Mouse (Mus musculus): ENCODE data around the gene Aldh1l1. TPM values are rescaled to one million over a fixed set of nuclear protein-coding genes. Genes with fewer than 3 reads are reported as not detected.

Gene Aldh1l1
- polyA plus RNA-seq, 1 experiment = 53.6 TPM

- WGBS = 29% methylated on average over 7 of the region's 7 CpGs
- Histone ChIP-seq H3K4me3 (ENCODE audit: low read depth, low read length) (no peak overlapping the region), H3K4me1 (ENCODE audit: control insufficient read depth, insufficient read depth, insufficient read length, low read length) (peaks cover 14% of the 10 kb centered on the region), H3K36me3 (ENCODE audit: control insufficient read depth, insufficient read depth, low read length) (no peaks in the 10 kb centered on the region), H3K27ac (ENCODE audit: insufficient read depth, low read depth, low read length) (no peak overlapping the region), H3K27me3 (ENCODE audit: control insufficient read depth, insufficient read depth, low read length) (no peaks in the 10 kb centered on the region)
- no peak for TF ChIP-seq POLR2A (IDR thresholded peaks at IDR 0.05; ENCODE audit: low read depth, low read length)
- TF ChIP-seq CTCF (IDR thresholded peaks at IDR 0.05; ENCODE audit: extremely low read depth, insufficient read length, insufficient replicate concordance, low read depth, low read length) = peak; percentile 83; the same call in 1 of the 2 replicates
These were observed 120.3 kb downstream of the Aldh1l1 start for GRCm38 (mm10) chr6:90606538-90606937.

GRCm38 (mm10) chr6:90607196-90607595, 121.0 kb downstream of the Aldh1l1 start:
- H3K4me3 ChIP-seq (ENCODE audit: low read depth, low read length) = no peak overlapping the region
- H3K27me3 ChIP-seq (ENCODE audit: control insufficient read depth, insufficient read depth, low read length) = no peaks in the 10 kb centered on the region
- no peak for TF ChIP-seq POLR2A (IDR thresholded peaks at IDR 0.05; ENCODE audit: low read depth, low read length)
- peak; percentile 95; the same call in 1 of the 2 replicates for TF ChIP-seq CTCF (IDR thresholded peaks at IDR 0.05; ENCODE audit: extremely low read depth, insufficient read length, insufficient replicate concordance, low read depth, low read length)
- peaks cover 12% of the 10 kb centered on the region for H3K4me1 ChIP-seq (ENCODE audit: control insufficient read depth, insufficient read depth, insufficient read length, low read length)
- no peaks in the 10 kb centered on the region for H3K36me3 ChIP-seq (ENCODE audit: control insufficient read depth, insufficient read depth, low read length)
- WGBS = 12% methylated on average over 5 of the region's 5 CpGs
- H3K27ac ChIP-seq (ENCODE audit: insufficient read depth, low read depth, low read length) = no peak overlapping the region

- Histone ChIP-seq H3K27me3 (ENCODE audit: control insufficient read depth, insufficient read depth, low read length) (no peaks in the 10 kb centered on the region), H3K4me3 (ENCODE audit: low read depth, low read length) (no peak overlapping the region), H3K27ac (ENCODE audit: insufficient read depth, low read depth, low read length) (no peak overlapping the region), H3K36me3 (ENCODE audit: control insufficient read depth, insufficient read depth, low read length) (no peaks in the 10 kb centered on the region), H3K4me1 (ENCODE audit: control insufficient read depth, insufficient read depth, insufficient read length, low read length) (peaks cover 12% of the 10 kb centered on the region)
- no peak for TF ChIP-seq POLR2A (IDR thresholded peaks at IDR 0.05; ENCODE audit: low read depth, low read length)
- no peak for TF ChIP-seq CTCF (IDR thresholded peaks at IDR 0.05; ENCODE audit: extremely low read depth, insufficient read length, insufficient replicate concordance, low read depth, low read length)
- 59% methylated on average over 6 of the region's 6 CpGs for WGBS
These were observed 122.0 kb downstream of the Aldh1l1 start for GRCm38 (mm10) chr6:90608186-90608585.

- WGBS = 82% methylated on average over 5 of the region's 5 CpGs
- Histone ChIP-seq H3K36me3 (ENCODE audit: control insufficient read depth, insufficient read depth, low read length) (no peaks in the 10 kb centered on the region), H3K27ac (ENCODE audit: insufficient read depth, low read depth, low read length) (no peak overlapping the region), H3K27me3 (ENCODE audit: control insufficient read depth, insufficient read depth, low read length) (no peaks in the 10 kb centered on the region), H3K4me1 (ENCODE audit: control insufficient read depth, insufficient read depth, insufficient read length, low read length) (peaks cover 3% of the 10 kb centered on the region), H3K4me3 (ENCODE audit: low read depth, low read length) (no peak overlapping the region)
- TF ChIP-seq POLR2A (IDR thresholded peaks at IDR 0.05; ENCODE audit: low read depth, low read length) = no peak
- no peak for TF ChIP-seq CTCF (IDR thresholded peaks at IDR 0.05; ENCODE audit: extremely low read depth, insufficient read length, insufficient replicate concordance, low read depth, low read length)
These were observed 124.0 kb downstream of the Aldh1l1 start for GRCm38 (mm10) chr6:90610248-90610647.

- H3K27me3 ChIP-seq (ENCODE audit: control insufficient read depth, insufficient read depth, low read length) = no peaks in the 10 kb centered on the region
- TF ChIP-seq POLR2A (IDR thresholded peaks at IDR 0.05; ENCODE audit: low read depth, low read length) (no peak), CTCF (IDR thresholded peaks at IDR 0.05; ENCODE audit: extremely low read depth, insufficient read length, insufficient replicate concordance, low read depth, low read length) (no peak)
- H3K4me3 ChIP-seq (ENCODE audit: low read depth, low read length) = no peak overlapping the region
- no peak overlapping the region for H3K27ac ChIP-seq (ENCODE audit: insufficient read depth, low read depth, low read length)
- H3K36me3 ChIP-seq (ENCODE audit: control insufficient read depth, insufficient read depth, low read length) = no peaks in the 10 kb centered on the region
- no peaks in the 10 kb centered on the region for H3K4me1 ChIP-seq (ENCODE audit: control insufficient read depth, insufficient read depth, insufficient read length, low read length)
- WGBS = 80% methylated on average over 8 of the region's 8 CpGs
These were observed 127.0 kb downstream of the Aldh1l1 start for GRCm38 (mm10) chr6:90613277-90613676.

- no peaks in the 10 kb centered on the region for H3K27me3 ChIP-seq (ENCODE audit: control insufficient read depth, insufficient read depth, low read length)
- H3K36me3 ChIP-seq (ENCODE audit: control insufficient read depth, insufficient read depth, low read length) = no peaks in the 10 kb centered on the region
- 78% methylated on average over 7 of the region's 7 CpGs for WGBS
- no peaks in the 10 kb centered on the region for H3K4me1 ChIP-seq (ENCODE audit: control insufficient read depth, insufficient read depth, insufficient read length, low read length)
- no peak overlapping the region for H3K27ac ChIP-seq (ENCODE audit: insufficient read depth, low read depth, low read length)
- TF ChIP-seq POLR2A (IDR thresholded peaks at IDR 0.05; ENCODE audit: low read depth, low read length) (no peak), CTCF (IDR thresholded peaks at IDR 0.05; ENCODE audit: extremely low read depth, insufficient read length, insufficient replicate concordance, low read depth, low read length) (no peak)
- no peak overlapping the region for H3K4me3 ChIP-seq (ENCODE audit: low read depth, low read length)
These were observed 129.1 kb downstream of the Aldh1l1 start for GRCm38 (mm10) chr6:90615362-90615761.

GRCm38 (mm10) chr6:90615991-90616390, 129.8 kb downstream of the Aldh1l1 start:
- Histone ChIP-seq H3K4me1 (ENCODE audit: control insufficient read depth, insufficient read depth, insufficient read length, low read length) (no peaks in the 10 kb centered on the region), H3K27me3 (ENCODE audit: control insufficient read depth, insufficient read depth, low read length) (no peaks in the 10 kb centered on the region), H3K36me3 (ENCODE audit: control insufficient read depth, insufficient read depth, low read length) (no peaks in the 10 kb centered on the region), H3K27ac (ENCODE audit: insufficient read depth, low read depth, low read length) (no peak overlapping the region), H3K4me3 (ENCODE audit: low read depth, low read length) (no peak overlapping the region)
- WGBS = 86% methylated on average over 6 of the region's 6 CpGs
- TF ChIP-seq POLR2A (IDR thresholded peaks at IDR 0.05; ENCODE audit: low read depth, low read length) (no peak), CTCF (IDR thresholded peaks at IDR 0.05; ENCODE audit: extremely low read depth, insufficient read length, insufficient replicate concordance, low read depth, low read length) (no peak)
